Mouse (Mus musculus) liver, embryonic 15.5 days (tissue): Measurements from ENCODE around the gene Hist1h2ae. TPM values are rescaled to one million over a fixed set of nuclear protein-coding genes. Genes with fewer than 3 reads are reported as not detected.
"Not testable (repeated sequence)": the region's sequence is repeated elsewhere in the genome, so short reads cannot be mapped to it uniquely, and the experiment has no call there.

ENCODE experiments used
- ATAC-seq: fragments of 200-750 bp; cut with Nextera tagmentation; 2 replicates; pipeline ENCODE4 v1.8.0; 2017; ENCODE audit warnings: moderate number of reproducible peaks, mild to moderate bottlenecking, moderate library complexity; ENCODE audit not compliant: insufficient read depth
- H3K27ac ChIP-seq: fragments of 300-500 bp; sonication (generic); replicated peaks from 2 replicates; pipeline ENCODE4 v1.5.1; 2015; ENCODE audit warnings: mild to moderate bottlenecking, inconsistent platforms
- H3K27me3 ChIP-seq: fragments of 300-500 bp; sonication (generic); 2 replicates; pipeline ENCODE4 v1.6.1; 2015; ENCODE audit warnings: mild to moderate bottlenecking, inconsistent platforms
- H3K36me3 ChIP-seq: fragments of 300-500 bp; sonication (generic); replicated peaks from 2 replicates; pipeline ENCODE4 v1.6.1; 2015; ENCODE audit warnings: moderate library complexity, mild to moderate bottlenecking, inconsistent platforms
- H3K4me1 ChIP-seq: fragments of 300-500 bp; sonication (generic); replicated peaks from 2 replicates; pipeline ENCODE4 v1.6.1; 2015; ENCODE audit warnings: inconsistent platforms
- H3K4me2 ChIP-seq: fragments of 300-500 bp; sonication (generic); 2 replicates; pipeline ENCODE4 v1.6.1; 2015; ENCODE audit warnings: moderate library complexity, mild to moderate bottlenecking, inconsistent platforms
- H3K4me3 ChIP-seq: fragments of 300-500 bp; sonication (generic); replicated peaks from 2 replicates; pipeline ENCODE4 v1.5.1; 2015; ENCODE audit warnings: mild to moderate bottlenecking, inconsistent platforms
- H3K9ac ChIP-seq: fragments of 300-500 bp; sonication (generic); 2 replicates; pipeline ENCODE4 v1.6.1; 2015; ENCODE audit warnings: moderate library complexity, mild to moderate bottlenecking, inconsistent platforms
- H3K9me3 ChIP-seq: fragments of 300-500 bp; sonication (generic); replicated peaks from 2 replicates; pipeline ENCODE4 v1.6.1; 2016; ENCODE audit warnings: inconsistent platforms
- WGBS: fragments of 180-500 bp; shearing (Covaris S2); methylation state at CpG from one replicate; pipeline ENCODE4 v1.1.7; 2015; ENCODE audit warnings: mixed read lengths; ENCODE audit not compliant: insufficient replicate concordance; 5-methylcytosine and 5-hydroxymethylcytosine counted together
- polyA plus RNA-seq: library from polyadenylated mRNA; unstranded; fragments of >200 nt; fragmentation: Nextera tagmentation; extraction: Ambion mirVana; gene quantifications from 2 replicates; pipeline ENCODE4 v1.2.1, GENCODE M21; 2015

Hist1h2ae gene
- polyA plus RNA-seq, 1 experiment from 2014 or later = 100 TPM

DNA sequence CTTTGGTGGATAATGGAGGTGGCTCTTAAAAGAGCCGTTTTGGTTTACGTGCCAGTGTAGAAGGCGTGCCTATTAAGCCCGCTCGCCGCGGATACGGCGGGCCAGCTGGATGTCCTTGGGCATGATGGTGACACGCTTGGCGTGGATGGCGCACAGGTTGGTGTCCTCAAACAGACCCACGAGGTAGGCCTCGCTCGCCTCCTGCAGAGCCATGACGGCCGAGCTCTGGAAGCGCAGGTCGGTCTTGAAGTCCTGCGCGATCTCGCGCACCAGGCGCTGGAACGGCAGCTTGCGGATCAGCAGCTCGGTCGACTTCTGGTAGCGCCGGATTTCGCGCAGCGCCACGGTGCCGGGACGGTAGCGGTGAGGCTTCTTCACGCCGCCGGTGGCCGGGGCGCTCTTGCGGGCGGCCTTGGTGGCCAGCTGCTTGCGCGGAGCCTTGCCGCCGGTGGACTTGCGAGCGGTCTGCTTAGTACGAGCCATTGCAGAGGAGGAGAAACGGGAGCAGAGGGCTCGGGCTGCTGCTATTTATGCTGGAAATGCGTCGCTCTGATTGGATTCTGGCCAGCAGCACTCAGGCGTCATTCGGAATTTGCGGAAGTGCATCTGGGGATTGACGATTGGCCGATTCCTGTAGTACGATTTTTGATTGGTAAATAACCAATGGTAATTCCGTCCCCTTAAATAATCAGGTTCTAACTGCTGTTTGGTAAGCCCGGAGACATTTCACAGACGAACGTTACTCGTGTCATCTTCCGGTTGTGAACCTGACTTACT lies 8.9 kb downstream of the Hist1h2ae start, which contains the start of gene Hist1h3e:
Gene Hist1h3e, minus strand, starts transcription at position 487 of the 777 bp plus-strand sequence.
- ATAC-seq = peak; percentile 93
- not testable (repeated sequence) for H3K9me3 ChIP-seq, H3K36me3 ChIP-seq, H3K27me3 ChIP-seq
- under 1% methylated on average over 52 of the region's 67 CpGs for WGBS
- H3K4me2 ChIP-seq = peak within 1 kb of the TSS; percentile 82
- peaks cover 40% of the 10 kb centered on the region for H3K4me1 ChIP-seq
- H3K4me3 ChIP-seq = peak within 1 kb of the TSS; percentile 54
- peak within 1 kb of the TSS; percentile 61 for H3K9ac ChIP-seq
- H3K27ac ChIP-seq = peak within 1 kb of the TSS; percentile 98

DNA sequence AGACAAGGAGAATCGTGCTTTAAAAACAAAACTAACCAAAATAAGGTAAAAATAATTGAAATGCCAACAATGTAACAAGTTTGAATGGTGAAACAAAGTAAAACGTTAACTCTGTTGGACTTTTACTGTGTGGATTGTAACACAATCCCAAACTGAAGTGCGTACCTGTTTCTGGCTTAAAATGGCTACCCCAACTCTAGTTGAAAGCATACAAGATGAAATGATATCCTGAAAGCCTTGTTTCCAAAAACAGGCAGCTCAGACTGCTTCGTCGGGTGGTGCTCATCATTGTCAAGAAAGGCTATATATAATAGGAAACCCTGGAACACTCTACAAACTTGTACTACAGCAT lies 9.5 kb downstream of the Hist1h2ae start:
- not testable (repeated sequence) for H3K9me3 ChIP-seq, ATAC-seq, H3K27me3 ChIP-seq, H3K36me3 ChIP-seq
- peak overlapping the region; percentile 58; the same call in 1 of the 2 replicates for H3K9ac ChIP-seq
- WGBS = 0% methylated on average over 2 of the region's 5 CpGs
- H3K4me2 ChIP-seq = peak overlapping the region; percentile 82
- peaks cover 44% of the 10 kb centered on the region for H3K4me1 ChIP-seq
- H3K27ac ChIP-seq = peak overlapping the region; percentile 98
- H3K4me3 ChIP-seq = peak overlapping the region; percentile 54

DNA sequence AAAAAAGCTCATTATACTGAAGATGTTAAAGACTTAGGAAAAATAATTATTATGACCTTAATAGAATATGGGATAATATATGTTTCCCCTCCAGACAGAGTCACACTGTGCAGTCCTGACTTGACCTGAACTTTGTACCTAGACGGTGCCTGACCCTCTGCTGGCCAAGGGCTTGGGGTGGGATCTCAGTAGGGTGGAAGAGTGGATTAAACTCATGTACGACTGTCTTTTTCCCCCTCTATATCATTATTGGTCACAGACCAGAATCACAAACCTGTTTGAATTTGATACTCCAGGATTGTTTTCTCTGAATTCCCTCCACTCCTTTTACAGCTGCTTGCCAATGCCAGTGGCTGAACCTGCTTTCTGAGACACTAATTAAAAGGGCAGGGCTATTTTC lies 10.3 kb downstream of the Hist1h2ae start:
- Histone ChIP-seq H3K27ac (peak overlapping the region; percentile 80), H3K4me3 (peak overlapping the region; percentile 43), H3K4me1 (peaks cover 45% of the 10 kb centered on the region), H3K9ac (peak overlapping the region; percentile 56), H3K4me2 (peak overlapping the region; percentile 61)
- not testable (repeated sequence) for H3K36me3 ChIP-seq, H3K9me3 ChIP-seq, ATAC-seq, H3K27me3 ChIP-seq
- WGBS = 23% methylated on average over 2 of the region's 2 CpGs

DNA sequence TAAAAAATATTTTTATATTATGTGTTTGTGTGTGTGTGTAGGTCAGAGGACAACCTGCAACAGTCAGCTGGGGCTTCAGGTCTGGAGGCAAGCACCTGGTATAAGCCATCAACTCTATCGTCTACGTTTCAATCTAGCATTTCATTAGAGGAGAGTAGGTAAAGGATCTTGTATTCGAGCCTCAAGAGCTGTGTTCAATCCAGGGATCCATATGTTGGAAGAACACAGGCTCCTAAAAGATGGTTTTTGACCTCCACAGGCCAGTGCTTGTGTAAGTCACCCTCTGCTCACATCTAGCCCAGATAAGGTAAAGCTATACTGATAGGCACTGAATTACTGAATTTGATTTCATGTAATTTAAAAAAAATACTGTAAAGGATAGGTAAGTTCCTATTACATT lies 14.1 kb downstream of the Hist1h2ae start:
- WGBS = 57% methylated on average over 3 of the region's 3 CpGs
- no peaks in the 10 kb centered on the region for H3K27me3 ChIP-seq
- H3K4me2 ChIP-seq = peak overlapping the region; percentile 71
- H3K9me3 ChIP-seq = no peaks in the 10 kb centered on the region
- peak overlapping the region; percentile 61 for H3K4me3 ChIP-seq
- peaks cover 41% of the 10 kb centered on the region for H3K4me1 ChIP-seq
- H3K9ac ChIP-seq = peak overlapping the region; percentile 53; the same call in 1 of the 2 replicates
- H3K36me3 ChIP-seq = no peaks in the 10 kb centered on the region
- ATAC-seq = no peak
- H3K27ac ChIP-seq = peak overlapping the region; percentile 97

DNA sequence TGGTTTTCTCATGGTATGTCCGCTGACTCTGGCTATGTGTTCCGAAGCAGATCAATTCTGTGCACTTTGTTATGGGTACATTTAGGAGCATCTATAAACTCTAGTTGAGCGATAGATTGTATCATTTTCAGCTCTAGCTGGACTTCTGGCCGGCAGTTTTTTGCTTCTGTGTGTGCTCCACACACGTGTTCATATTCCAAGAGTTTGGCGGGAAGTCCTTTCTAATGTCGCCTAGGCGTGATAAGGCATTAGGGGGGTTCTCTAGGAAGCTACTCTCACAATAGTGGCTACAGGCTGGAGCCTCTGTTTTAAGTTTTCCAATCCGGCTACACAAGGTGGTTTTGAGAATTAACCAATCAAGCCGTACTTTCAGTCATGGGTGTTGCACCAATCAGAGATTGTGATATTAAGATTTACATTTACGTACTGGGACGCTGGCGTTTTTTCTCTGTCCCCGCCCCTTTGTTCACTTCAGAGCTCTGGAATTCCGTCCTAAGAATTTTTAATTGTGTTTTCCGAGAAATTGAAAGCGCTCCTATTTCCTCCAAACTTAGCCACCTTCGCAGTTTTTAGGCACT lies 15.1 kb downstream of the Hist1h2ae start:
- Histone ChIP-seq H3K27ac (peak overlapping the region; percentile 97), H3K27me3 (no peaks in the 10 kb centered on the region), H3K4me2 (peak overlapping the region; percentile 71), H3K36me3 (no peaks in the 10 kb centered on the region), H3K9me3 (no peaks in the 10 kb centered on the region), H3K4me3 (peak overlapping the region; percentile 61), H3K9ac (peak overlapping the region; percentile 72), H3K4me1 (peaks cover 46% of the 10 kb centered on the region)
- WGBS = under 1% methylated on average over 18 of the region's 18 CpGs
- ATAC-seq = peak; percentile 41

DNA sequence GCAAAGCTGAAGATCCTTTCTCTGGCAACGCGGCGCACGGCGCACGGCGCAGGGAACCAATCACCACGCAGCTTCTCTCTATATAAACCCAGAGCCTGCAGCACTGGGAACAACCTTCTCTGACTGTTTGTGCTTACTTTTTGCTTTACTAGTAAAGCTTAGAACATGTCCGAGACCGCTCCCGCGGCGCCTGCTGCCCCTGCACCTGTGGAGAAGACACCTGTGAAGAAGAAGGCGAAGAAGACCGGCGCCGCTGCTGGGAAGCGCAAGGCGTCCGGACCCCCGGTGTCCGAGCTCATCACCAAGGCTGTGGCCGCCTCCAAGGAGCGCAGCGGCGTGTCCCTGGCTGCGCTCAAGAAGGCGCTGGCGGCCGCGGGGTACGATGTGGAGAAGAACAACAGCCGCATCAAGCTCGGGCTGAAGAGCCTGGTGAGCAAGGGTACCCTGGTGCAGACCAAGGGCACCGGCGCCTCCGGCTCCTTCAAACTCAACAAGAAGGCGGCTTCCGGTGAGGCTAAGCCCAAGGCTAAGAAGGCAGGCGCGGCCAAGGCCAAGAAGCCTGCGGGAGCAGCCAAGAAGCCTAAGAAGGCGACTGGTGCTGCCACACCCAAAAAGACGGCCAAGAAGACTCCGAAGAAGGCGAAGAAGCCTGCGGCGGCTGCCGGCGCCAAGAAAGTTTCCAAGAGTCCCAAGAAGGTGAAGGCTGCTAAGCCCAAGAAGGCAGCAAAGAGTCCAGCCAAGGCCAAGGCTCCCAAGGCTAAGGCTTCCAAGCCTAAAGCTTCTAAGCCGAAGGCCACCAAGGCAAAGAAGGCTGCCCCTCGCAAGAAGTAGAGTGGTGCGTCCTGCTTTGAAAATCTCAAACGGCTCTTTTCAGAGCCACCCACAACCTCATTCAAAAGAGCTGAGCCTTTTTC lies 15.8 kb downstream of the Hist1h2ae start:
- under 1% methylated on average over 54 of the region's 54 CpGs for WGBS
- Histone ChIP-seq H3K9me3 (no peaks in the 10 kb centered on the region), H3K4me2 (peak overlapping the region; percentile 71), H3K4me3 (peak overlapping the region; percentile 61), H3K27ac (peak overlapping the region; percentile 97), H3K9ac (peak overlapping the region; percentile 72), H3K27me3 (no peaks in the 10 kb centered on the region), H3K36me3 (no peaks in the 10 kb centered on the region), H3K4me1 (peaks cover 44% of the 10 kb centered on the region)
- ATAC-seq = peak; percentile 72

DNA sequence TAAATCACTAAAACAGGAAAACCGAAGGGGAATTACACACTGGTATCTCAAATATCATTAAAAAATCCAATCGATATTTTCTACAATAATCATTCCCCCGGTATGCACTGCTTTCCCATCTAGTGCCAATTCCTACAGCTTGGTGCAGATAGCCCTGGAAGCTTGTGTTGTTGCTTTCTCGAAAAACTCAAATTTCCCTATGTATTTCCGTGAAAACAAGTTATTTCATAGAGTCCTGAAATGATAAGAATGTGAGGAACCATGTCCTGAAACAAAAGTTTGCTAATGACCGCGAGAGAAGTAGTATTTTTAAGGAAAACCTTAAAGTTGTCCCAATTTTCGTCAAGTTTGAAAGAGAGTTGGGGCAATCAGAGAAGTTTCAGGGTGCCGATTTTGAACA lies 16.6 kb downstream of the Hist1h2ae start:
- H3K4me1 ChIP-seq = peaks cover 49% of the 10 kb centered on the region
- peak overlapping the region; percentile 61 for H3K4me3 ChIP-seq
- WGBS = 12% methylated on average over 9 of the region's 9 CpGs
- no peaks in the 10 kb centered on the region for H3K36me3 ChIP-seq
- no peak for ATAC-seq
- H3K27me3 ChIP-seq = no peaks in the 10 kb centered on the region
- H3K4me2 ChIP-seq = peak overlapping the region; percentile 71
- H3K9ac ChIP-seq = peak overlapping the region; percentile 72
- H3K9me3 ChIP-seq = no peaks in the 10 kb centered on the region
- H3K27ac ChIP-seq = peak overlapping the region; percentile 97

DNA sequence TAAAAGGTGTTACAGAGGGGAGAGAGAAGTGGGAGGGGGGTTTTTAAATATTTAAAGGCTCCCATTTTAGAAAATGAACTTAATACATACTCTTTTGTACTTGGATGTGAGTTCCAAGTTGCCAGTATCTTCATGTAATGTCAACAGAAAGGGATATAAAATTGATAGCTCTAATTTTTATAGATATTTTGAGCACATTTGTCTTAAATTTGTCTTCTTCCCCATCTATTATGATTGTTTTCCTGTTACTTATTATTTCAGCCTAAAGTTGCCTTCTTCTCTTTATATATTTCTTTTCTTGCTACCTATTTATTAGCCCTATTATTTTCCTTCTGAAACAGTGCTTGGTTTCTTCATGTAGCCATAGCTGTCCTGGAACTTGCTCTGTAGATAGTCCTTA lies 18.1 kb downstream of the Hist1h2ae start, which contains the start of gene Hist1h1d:
Gene Hist1h1d, plus strand, starts transcription at position 301 of the 400 bp plus-strand sequence.
- no peaks in the 10 kb centered on the region for H3K27me3 ChIP-seq
- peaks cover 57% of the 10 kb centered on the region for H3K4me1 ChIP-seq
- peak within 1 kb of the TSS; percentile 97 for H3K27ac ChIP-seq
- ATAC-seq = no peak
- no peaks in the 10 kb centered on the region for H3K36me3 ChIP-seq
- peak within 1 kb of the TSS; percentile 56 for H3K4me3 ChIP-seq
- peak within 1 kb of the TSS; percentile 72 for H3K9ac ChIP-seq
- no peaks in the 10 kb centered on the region for H3K9me3 ChIP-seq
- H3K4me2 ChIP-seq = peak within 1 kb of the TSS; percentile 71

DNA sequence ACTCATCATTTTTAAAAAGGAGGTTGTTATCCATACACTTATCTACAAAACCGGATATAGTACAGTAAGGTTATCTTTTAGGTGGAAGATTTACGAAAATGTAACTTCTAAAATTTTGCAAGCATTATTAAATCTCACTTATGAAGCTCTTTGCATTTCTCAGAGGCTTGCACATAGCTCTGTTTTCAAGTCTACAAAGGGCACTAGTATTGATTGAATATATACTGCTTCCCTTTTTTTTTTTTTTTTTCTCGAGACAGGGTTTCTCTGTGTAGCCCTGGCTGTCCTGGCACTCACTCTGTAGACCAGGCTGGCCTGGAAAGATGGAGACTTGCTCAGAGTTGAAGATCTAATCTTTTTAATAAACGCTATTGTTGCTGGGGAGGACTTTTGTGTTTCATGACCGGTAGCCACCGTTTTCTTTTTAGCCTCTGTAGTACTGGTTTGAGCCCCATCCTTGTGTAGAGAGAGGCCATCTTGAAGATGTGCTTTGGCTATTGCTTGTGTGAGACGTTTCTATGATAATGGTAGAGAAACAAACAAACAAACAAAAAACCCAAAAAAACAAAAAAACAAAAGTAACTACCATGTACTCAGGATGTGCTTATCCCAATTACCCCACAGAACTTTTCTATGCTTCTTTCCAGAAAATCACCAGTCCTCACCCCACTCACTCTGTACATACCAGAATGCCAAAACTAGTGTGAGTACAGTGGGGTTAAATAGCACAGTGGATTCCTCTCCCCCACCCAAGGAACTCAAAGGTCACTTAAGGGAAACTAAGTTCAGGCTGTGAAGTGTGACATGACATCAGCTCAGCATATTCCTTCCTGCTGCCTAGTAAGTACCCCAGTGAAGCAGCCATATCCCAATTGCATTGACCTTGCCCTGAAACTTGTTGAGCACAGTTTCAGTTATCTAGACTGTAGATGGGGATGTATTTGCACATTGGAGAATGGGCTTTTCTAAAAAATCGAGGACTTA lies 18.8 kb downstream of the Hist1h2ae start:
- H3K27ac ChIP-seq = peak overlapping the region; percentile 95
- H3K9ac ChIP-seq = peak overlapping the region; percentile 62

More for the DNA sequence above, 18.8 kb downstream of the Hist1h2ae start:
- WGBS = 30% methylated on average over 8 of the region's 8 CpGs
- ATAC-seq = no peak
- H3K27me3 ChIP-seq = no peaks in the 10 kb centered on the region
- peaks cover 56% of the 10 kb centered on the region for H3K4me1 ChIP-seq
- peak overlapping the region; percentile 56 for H3K4me3 ChIP-seq
- H3K36me3 ChIP-seq = no peaks in the 10 kb centered on the region
- H3K4me2 ChIP-seq = peak overlapping the region; percentile 64
- no peaks in the 10 kb centered on the region for H3K9me3 ChIP-seq
